Mouse (Mus musculus) lung, postnatal 0 days (tissue): ENCODE measurements at regions not wholly inside any gene's neighbourhood (a gene's known extent, or its start where the extent isn't known, plus 50 kb on each side); places are given as distances from the start of the nearest gene placed in this dataset.

Source experiments
- CTCF ChIP-seq: IDR thresholded peaks from 2 replicates; pipeline ENCODE4 v1.5.1; 2016; ENCODE audit warnings: antibody characterized with exemption, mild to moderate bottlenecking
- EP300 ChIP-seq: IDR thresholded peaks from 2 replicates; pipeline ENCODE4 v1.6.1; 2016; ENCODE audit warnings: antibody characterized with exemption, mild to moderate bottlenecking, control low read depth

- no peak for TF ChIP-seq CTCF
- TF ChIP-seq EP300: no peak
Measured at GRCm38 (mm10) chr9:61489983-61490382, 117.8 kb downstream of the Tle3 start.
